Comparison of ENCODE assay signal across 35 mouse cellular contexts in the genomic region with DNA sequence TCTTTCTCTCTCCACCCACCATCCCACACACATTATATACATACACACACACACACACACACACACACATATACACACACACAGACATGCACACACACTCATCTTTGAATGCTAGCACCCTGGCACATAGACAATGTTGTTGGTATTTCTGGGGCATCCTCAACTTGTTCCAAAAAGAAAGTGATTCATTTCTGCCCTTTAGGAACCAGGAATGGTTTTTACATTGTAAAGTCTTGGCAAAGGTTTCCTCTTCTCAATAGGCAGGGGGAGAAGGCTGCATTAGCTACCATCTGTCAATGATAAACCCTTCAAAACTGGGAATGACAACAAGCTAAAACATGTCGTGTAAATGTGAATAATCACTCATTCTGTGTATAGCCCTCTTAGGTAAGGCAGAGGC. TPM values are rescaled to one million over a fixed set of nuclear protein-coding genes. Genes with fewer than 3 reads are reported as not detected.
"Had no signal": no experiment of that assay in that cellular context is flagged by ENCODE, and none has a peak within 500 bp of the region (broad histone marks: within the 10 kb centered on the region; RNA-seq: fewer than 3 reads in every experiment).

No protein-coding gene starts in this region.

- H3K27ac ChIP-seq: heart, embryonic 13.5 days; heart, embryonic 15.5 days; hindbrain, embryonic 10.5 days; hindbrain, embryonic 12.5 days; hindbrain, embryonic 13.5 days; hindbrain, embryonic 14.5 days; hindbrain, embryonic 15.5 days; hindbrain, postnatal 0 days; intestine, embryonic 15.5 days; kidney, embryonic 15.5 days; kidney, postnatal 0 days; layer of hippocampus, adult 2 months; left cerebral cortex, adult 2 months had no signal

- H3K4me3 ChIP-seq: heart, embryonic 12.5 days; heart, embryonic 13.5 days; heart, embryonic 15.5 days; hindbrain, embryonic 10.5 days; hindbrain, embryonic 12.5 days; hindbrain, embryonic 13.5 days; hindbrain, embryonic 15.5 days; intestine, embryonic 15.5 days; kidney, embryonic 15.5 days; layer of hippocampus, adult 2 months; left cerebral cortex, adult 2 months had no signal

- H3K4me1 ChIP-seq: heart, embryonic 13.5 days; heart, embryonic 15.5 days; hindbrain, embryonic 12.5 days; intestine, embryonic 15.5 days had no signal

- DNase-seq: heart, postnatal 10 days; heart, postnatal 14 days; heart, postnatal 36 days; heart, postnatal 4 days; kidney, adult 11 months; kidney, adult 18-20 months; kidney, adult 2 months; kidney, adult 8-10 months; kidney, adult 9 months; kidney, postnatal 10 days; kidney, postnatal 14 days; kidney, postnatal 25 days; kidney, postnatal 36 days; kidney, postnatal 4 days; layer of hippocampus, adult 9-11 months; layer of hippocampus, postnatal 36 days had no signal

RNA-seq across cellular contexts. Expression of a gene that starts 14.0 kb away (rescaled TPM):
- polyA plus RNA-seq: heart, embryonic 13.5 days; heart, embryonic 14.5 days; heart, postnatal 0 days; hindbrain, embryonic 10.5 days; intestine, postnatal 0 days; kidney, embryonic 14.5 days; kidney, embryonic 15.5 days; kidney, embryonic 16.5 days; kidney, postnatal 0 days had no signal
